Mouse (Mus musculus): Measurements from ENCODE around the gene Ptpn18.

GRCm38 (mm10) chr1:34439215-34439960 lies 20.2 kb upstream of the Ptpn18 start, which contains the start of the genes Ccdc115 and Imp4:
- peak; percentile 86 for TF ChIP-seq POLR2A (IDR thresholded peaks at IDR 0.05; ENCODE audit: insufficient read depth, low read depth, low read length)
- TF ChIP-seq CTCF (IDR thresholded peaks at IDR 0.05), result no peak

All from heart, adult 2 months (tissue).